In the genomic region with DNA sequence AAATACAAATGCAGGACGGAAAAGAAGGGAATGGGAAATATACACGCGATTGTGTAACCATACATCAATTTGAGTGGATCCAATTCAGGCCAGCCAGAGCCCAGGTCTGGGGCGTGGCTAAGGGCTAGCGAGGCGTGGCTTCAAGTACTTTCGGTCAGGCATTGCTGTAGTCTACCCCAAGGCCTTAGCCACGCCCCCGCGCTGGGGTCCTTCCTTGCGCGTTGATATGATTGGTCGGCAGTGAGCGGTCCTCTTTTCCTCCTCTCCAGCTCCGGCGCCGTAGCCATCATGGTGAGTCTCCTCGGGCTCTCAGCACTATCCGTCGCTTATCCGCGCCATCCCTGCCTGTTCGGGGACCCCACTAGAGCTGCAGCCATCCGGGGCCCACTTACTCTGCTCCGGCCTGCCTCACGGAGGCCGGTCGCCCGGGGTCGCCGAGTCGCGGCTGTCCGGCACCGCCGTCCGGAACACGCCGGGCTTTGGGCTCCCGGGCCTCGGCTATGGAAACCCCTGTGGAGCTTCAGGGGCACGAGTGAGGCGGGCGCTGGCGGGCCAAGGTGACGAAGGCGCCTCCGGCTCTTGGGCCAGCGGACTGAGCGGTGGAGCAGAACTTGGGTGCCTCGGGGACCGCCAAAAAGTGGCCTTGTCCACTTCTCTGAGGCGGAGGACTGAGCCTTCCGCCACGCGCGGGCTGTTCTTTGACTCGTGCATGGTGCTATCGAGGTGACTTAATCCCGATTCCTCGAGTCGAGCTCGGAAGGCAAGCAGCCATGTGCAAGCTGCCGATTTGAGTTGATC, we compare ENCODE assay signal across 8 mouse cellular contexts. TPM values are rescaled to one million over a fixed set of nuclear protein-coding genes. Genes with fewer than 3 reads are reported as not detected.
A peak's percentile ranks its signal among the peaks of the same experiment; 100 is the strongest.
DNase-seq lines count a peak whose midpoint lies in the region; ATAC-seq and TF ChIP-seq lines count a peak whose summit lies in the region.

No protein-coding gene starts in this region.

- under 1% methylated on average over 64 of the region's 64 CpGs for WGBS in heart, embryonic 11.5 days (ENCODE audit: insufficient replicate concordance)
- under 1% methylated on average over 63 of the region's 64 CpGs for WGBS in kidney, embryonic 16.5 days
- under 1% methylated on average over 64 of the region's 64 CpGs for WGBS in liver, adult 2 months

- peaks cover 64% of the 10 kb centered on the region for H3K79me2 ChIP-seq in C2C12 (ENCODE audit: control insufficient read depth, insufficient read depth)
- peaks cover 4% of the 10 kb centered on the region; the same call in 1 of the 2 replicates for H3K79me2 ChIP-seq in liver, adult 2 months (ENCODE audit: control insufficient read depth, insufficient read depth, low read length)
- H3K79me2 ChIP-seq in myocyte (ENCODE audit: control insufficient read depth, insufficient read depth) = peaks cover 61% of the 10 kb centered on the region

- H3K79me3 ChIP-seq in C2C12 (ENCODE audit: low read depth) = peaks cover 61% of the 10 kb centered on the region

- H3K4me3 ChIP-seq in C2C12 (ENCODE audit: insufficient read depth, poor library complexity, severe bottlenecking) (peak overlapping the region; percentile 92), myocyte (peak overlapping the region; percentile 76)
- peak overlapping the region; percentile 94 for H3K4me3 ChIP-seq in erythroblast, embryonic 14.5 days (replicated peaks)
- H3K4me3 ChIP-seq in heart, embryonic 11.5 days (ENCODE audit: low read depth, low read length) = peak overlapping the region; percentile 95
- peak overlapping the region; percentile 98 for H3K4me3 ChIP-seq in kidney, embryonic 16.5 days (ENCODE audit: low read length)
- H3K4me3 ChIP-seq in liver, adult 2 months (ENCODE audit: insufficient read depth, low read depth, low read length) = peak overlapping the region; percentile 80

- H3K27me3 ChIP-seq in C2C12 (ENCODE audit: control insufficient read depth, insufficient read depth, insufficient read length) (no peaks in the 10 kb centered on the region), myocyte (ENCODE audit: control insufficient read depth, insufficient read depth, insufficient read length) (no peaks in the 10 kb centered on the region)
- no peaks in the 10 kb centered on the region for H3K27me3 ChIP-seq in erythroblast, embryonic 14.5 days (ENCODE audit: control insufficient read depth)
- H3K27me3 ChIP-seq in heart, embryonic 11.5 days (ENCODE audit: control insufficient read depth, insufficient read depth, low read length) = no peaks in the 10 kb centered on the region
- no peaks in the 10 kb centered on the region for H3K27me3 ChIP-seq in kidney, embryonic 16.5 days (ENCODE audit: insufficient read depth, low read length)
- H3K27me3 ChIP-seq in liver, adult 2 months (ENCODE audit: control insufficient read depth, insufficient read depth, low read length) = no peaks in the 10 kb centered on the region
- no peaks in the 10 kb centered on the region for H3K27me3 ChIP-seq in splenic B cell, adult 2 months (ENCODE audit: control insufficient read depth, insufficient read depth, low read length, poor library complexity, severe bottlenecking)

- DNase-seq in brain, embryonic 14.5 days (ENCODE audit: low read depth) = peak; percentile 98
- DNase-seq in liver, adult 2 months (ENCODE audit: extremely low read depth, low read depth, low spot score) = peak; percentile 89
- DNase-seq in splenic B cell, adult 2 months (ENCODE audit: low read depth, low spot score) = peak; percentile 97

- ATAC-seq in heart, embryonic 11.5 days (replicated peaks; ENCODE audit: insufficient number of reproducible peaks, low FRiP score, low TSS enrichment) = peak; percentile 92
- peak; percentile 93 for ATAC-seq in kidney, embryonic 16.5 days (ENCODE audit: low FRiP score, low TSS enrichment)

- peaks cover 57% of the 10 kb centered on the region for H3K4me1 ChIP-seq in erythroblast, embryonic 14.5 days (ENCODE audit: control insufficient read depth)
- H3K4me1 ChIP-seq in heart, embryonic 11.5 days (ENCODE audit: control insufficient read depth, insufficient read depth, low read length) = peaks cover 22% of the 10 kb centered on the region
- peaks cover 37% of the 10 kb centered on the region for H3K4me1 ChIP-seq in kidney, embryonic 16.5 days (ENCODE audit: insufficient read depth, low read length)
- peaks cover 11% of the 10 kb centered on the region for H3K4me1 ChIP-seq in liver, adult 2 months (ENCODE audit: control insufficient read depth, insufficient read depth, low read length)

- peak; percentile 76; the same call in 1 of the 2 replicates for TF ChIP-seq POLR2A in brain, embryonic 14.5 days (IDR thresholded peaks at IDR 0.05; ENCODE audit: borderline replicate concordance, extremely low read depth, insufficient read depth, insufficient read length, poor library complexity, severe bottlenecking)
- TF ChIP-seq POLR2A in liver, adult 2 months (IDR thresholded peaks at IDR 0.05; ENCODE audit: extremely low read depth, insufficient read depth, low read length) = peak; percentile 93
- peak; percentile 97 for TF ChIP-seq POLR2A in myocyte (IDR thresholded peaks at IDR 0.05; ENCODE audit: insufficient read length, low read depth)

- peaks cover 48% of the 10 kb centered on the region for H3K36me3 ChIP-seq in C2C12 (ENCODE audit: control insufficient read depth, insufficient read depth)
- peaks cover 41% of the 10 kb centered on the region for H3K36me3 ChIP-seq in erythroblast, embryonic 14.5 days (ENCODE audit: control insufficient read depth)
- H3K36me3 ChIP-seq in heart, embryonic 11.5 days (ENCODE audit: control insufficient read depth, insufficient read depth, low read length) = peaks cover 19% of the 10 kb centered on the region
- peaks cover 29% of the 10 kb centered on the region for H3K36me3 ChIP-seq in kidney, embryonic 16.5 days (ENCODE audit: insufficient read depth, low read length)
- H3K36me3 ChIP-seq in liver, adult 2 months (ENCODE audit: control insufficient read depth, insufficient read depth, low read length) = peaks cover 33% of the 10 kb centered on the region
- H3K36me3 ChIP-seq in myocyte (ENCODE audit: control insufficient read depth, insufficient read depth) = peaks cover 40% of the 10 kb centered on the region
- H3K36me3 ChIP-seq in splenic B cell, adult 2 months (ENCODE audit: control insufficient read depth, insufficient read depth, low read length, poor library complexity, severe bottlenecking) = peaks cover 8% of the 10 kb centered on the region

- H3K27ac ChIP-seq in heart, embryonic 11.5 days (ENCODE audit: low read depth, low read length) = peak overlapping the region; percentile 77
- peak overlapping the region; percentile 81 for H3K27ac ChIP-seq in kidney, embryonic 16.5 days (ENCODE audit: low read length)
- peak overlapping the region; percentile 57 for H3K27ac ChIP-seq in liver, adult 2 months (replicated peaks; ENCODE audit: insufficient read depth, low read depth, low read length)

- H3K4me2 ChIP-seq in heart, embryonic 11.5 days = peak overlapping the region; percentile 93
- H3K4me2 ChIP-seq in kidney, embryonic 16.5 days (replicated peaks; ENCODE audit: low read depth, low read length) = peak overlapping the region; percentile 66
- H3K4me2 ChIP-seq in myocyte (ENCODE audit: low read depth) = peak overlapping the region; percentile 98

- no peak for TF ChIP-seq CTCF in C2C12 (IDR thresholded peaks at IDR 0.05; ENCODE audit: control insufficient read depth, insufficient read depth, insufficient read length)
- TF ChIP-seq CTCF in brain, embryonic 14.5 days (IDR thresholded peaks at IDR 0.05; ENCODE audit: borderline replicate concordance, extremely low read depth, insufficient read depth, insufficient read length) = no peak
- TF ChIP-seq CTCF in liver, adult 2 months (IDR thresholded peaks at IDR 0.05; ENCODE audit: low read depth, low read length) = no peak

- H3ac ChIP-seq in C2C12 (ENCODE audit: control insufficient read depth, insufficient read length, low read depth) = peak overlapping the region; percentile 85
- H3ac ChIP-seq in myocyte (ENCODE audit: control insufficient read depth, insufficient read length) = peak overlapping the region; percentile 46

- no peaks in the 10 kb centered on the region for H3K9me3 ChIP-seq in erythroblast, embryonic 14.5 days (ENCODE audit: control insufficient read depth, low read length)
- H3K9me3 ChIP-seq in heart, embryonic 11.5 days (replicated peaks; ENCODE audit: control insufficient read depth, low read length) = no peaks in the 10 kb centered on the region
- no peaks in the 10 kb centered on the region for H3K9me3 ChIP-seq in kidney, embryonic 16.5 days (ENCODE audit: low read length)

- peak overlapping the region; percentile 99 for H3K9ac ChIP-seq in heart, embryonic 11.5 days (ENCODE audit: low read depth, low read length)
- peak overlapping the region; percentile 99 for H3K9ac ChIP-seq in kidney, embryonic 16.5 days (replicated peaks; ENCODE audit: low read length)
- peak overlapping the region; percentile 82 for H3K9ac ChIP-seq in liver, adult 2 months (ENCODE audit: low read depth, low read length)

TF ChIP-seq in C2C12, 6 proteins besides CTCF, POLR2A, EP300 and RAD21 (continues in another document):
- TF ChIP-seq MYOG (IDR thresholded peaks at IDR 0.05; ENCODE audit: control insufficient read depth, extremely low read depth, insufficient read length) (no peak), USF1 (IDR thresholded peaks at IDR 0.05; ENCODE audit: low read depth) (no peak), MYOD1 (IDR thresholded peaks at IDR 0.05; ENCODE audit: control insufficient read depth, insufficient read length, low read depth) (no peak)

TF ChIP-seq in myocyte, 11 proteins besides CTCF, POLR2A, EP300 and RAD21 (continues in another document):
- TF ChIP-seq MAX (IDR thresholded peaks at IDR 0.05; ENCODE audit: low read depth) (no peak), POLR2AphosphoS2 (IDR thresholded peaks at IDR 0.05; ENCODE audit: insufficient read length, low read depth) (peak; percentile 98)

RNA-seq across cellular contexts. Expression of a gene that starts 3.7 kb away (rescaled TPM):
- 3,018 TPM for polyA plus RNA-seq in C2C12 (2012; fragmentation: generic; extraction: Trizol)
- polyA plus RNA-seq in brain, embryonic 14.5 days (2012; rRNA removed) = 2,169 and 2,228 TPM in 2 replicates
- polyA plus RNA-seq in erythroblast, embryonic 14.5 days (2012) = 35.8 and 36.2 TPM in 2 replicates
- polyA plus RNA-seq in heart, embryonic 11.5 days (2014; fragmentation: Nextera tagmentation; extraction: Ambion mirVana) = 849 and 922 TPM in 2 replicates
- 686 and 761 TPM in 2 replicates for polyA plus RNA-seq in kidney, embryonic 16.5 days (2015; fragmentation: Nextera tagmentation; extraction: Ambion mirVana)
- 876 and 959 TPM in 2 replicates for total RNA-seq in liver, adult 2 months (2014; rRNA removed)
- polyA plus RNA-seq in liver, adult 2 months (2012; rRNA removed) = 184 and 206 TPM in 2 replicates
- polyA plus RNA-seq in myocyte (2012; fragmentation: generic; extraction: Trizol) = 2,340 TPM

RNA-seq across cellular contexts. Expression of a gene that starts 3.8 kb away (rescaled TPM):
- polyA plus RNA-seq in C2C12 (2012; fragmentation: generic; extraction: Trizol) (12.3 TPM), myocyte (2012; fragmentation: generic; extraction: Trizol) (11.5 TPM)
- polyA plus RNA-seq in brain, embryonic 14.5 days (2012; rRNA removed) = 12.4 and 16.4 TPM in 2 replicates
- 0.12 and 0.14 TPM in 2 replicates for polyA plus RNA-seq in erythroblast, embryonic 14.5 days (2012)
- 12.4 and 13.8 TPM in 2 replicates for polyA plus RNA-seq in heart, embryonic 11.5 days (2014; fragmentation: Nextera tagmentation; extraction: Ambion mirVana)
- polyA plus RNA-seq in kidney, embryonic 16.5 days (2015; fragmentation: Nextera tagmentation; extraction: Ambion mirVana) = 16.8 and 21.1 TPM in 2 replicates
- 10.1 and 11.7 TPM in 2 replicates for total RNA-seq in liver, adult 2 months (2014; rRNA removed)
- 4.0 and 5.1 TPM in 2 replicates for polyA plus RNA-seq in liver, adult 2 months (2012; rRNA removed)

Comparison
In these comparisons a context has a peak if more than half of its experiments do, and no peak if none do; other contexts are left out.
1. Peak in every context shown above with its lines: DNase-seq, ATAC-seq, H3K4me3 ChIP-seq and H3K27ac ChIP-seq.